Mouse (Mus musculus) yolk sac, embryonic 10.5 days (tissue): Measurements from ENCODE around the gene Rheb.
"Not testable (repeated sequence)": the region's sequence is repeated elsewhere in the genome, so short reads cannot be mapped to it uniquely, and the experiment has no call there.

Experiments
- DNase-seq: peaks from one replicate; pipeline ENCODE4 v3.0.0-alpha.2; 2017; ENCODE audit warnings: low spot score

The Rheb gene

DNA sequence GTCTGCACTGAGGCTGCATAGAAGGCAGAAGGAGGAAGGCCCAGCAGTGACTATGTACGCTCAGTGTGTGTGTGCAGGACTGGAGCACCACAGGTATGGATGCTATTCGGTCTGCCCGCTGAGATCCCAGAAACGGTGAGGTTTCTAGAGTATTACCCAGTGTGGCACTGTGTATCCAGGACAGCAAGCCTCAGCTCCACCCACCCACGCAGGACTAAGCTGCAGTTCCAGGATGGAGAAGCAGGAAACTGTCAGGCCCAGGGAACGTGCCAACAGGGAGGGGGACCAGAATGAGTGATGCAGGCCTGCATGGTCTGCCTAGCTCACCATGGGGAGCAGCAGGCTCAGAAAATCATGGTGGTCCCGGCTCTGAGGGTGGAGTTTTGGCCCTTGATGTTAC lies 49.5 kb downstream of the Rheb start:
- DNase-seq: no peak

DNA sequence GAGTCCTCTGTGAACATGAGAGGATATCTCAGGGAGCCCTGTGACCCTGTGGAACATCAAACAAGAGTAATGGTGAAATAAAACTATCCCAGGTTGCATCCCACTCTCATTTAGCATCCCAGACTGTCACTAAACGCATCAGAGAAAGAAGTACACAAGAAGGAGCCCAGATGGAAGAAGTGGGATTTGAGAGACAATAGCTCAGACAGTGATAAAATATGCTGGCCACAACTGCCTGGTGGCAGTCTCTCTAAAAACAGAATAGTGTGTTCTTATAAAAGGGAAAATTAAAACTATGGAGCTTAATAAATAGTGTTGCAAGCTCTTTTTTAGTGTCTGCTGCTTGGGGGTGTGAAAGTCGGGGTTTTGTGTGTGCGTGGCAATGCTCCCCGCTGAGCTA lies 59.5 kb downstream of the Rheb start:
- DNase-seq: no peak

DNA sequence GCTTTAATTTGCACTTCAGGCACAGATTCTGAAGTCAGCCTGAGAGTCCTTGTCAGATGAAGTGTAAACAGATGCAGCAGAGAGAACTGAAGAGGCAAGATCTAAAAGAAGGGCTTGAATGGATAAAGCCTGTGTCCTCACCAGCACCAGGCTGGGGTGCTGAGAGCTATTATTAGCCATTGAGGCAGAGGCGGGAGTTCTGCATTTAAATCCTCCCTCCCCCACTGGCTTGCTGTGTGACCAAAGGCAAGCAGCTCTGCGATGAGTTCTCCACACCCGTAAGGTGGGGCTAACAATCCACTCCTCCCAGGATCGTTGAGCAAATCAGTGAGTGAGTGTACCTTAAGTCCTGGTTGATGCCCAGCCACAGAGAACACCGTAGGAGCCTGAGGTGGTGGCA lies 61.4 kb downstream of the Rheb start:
- no peak for DNase-seq

DNA sequence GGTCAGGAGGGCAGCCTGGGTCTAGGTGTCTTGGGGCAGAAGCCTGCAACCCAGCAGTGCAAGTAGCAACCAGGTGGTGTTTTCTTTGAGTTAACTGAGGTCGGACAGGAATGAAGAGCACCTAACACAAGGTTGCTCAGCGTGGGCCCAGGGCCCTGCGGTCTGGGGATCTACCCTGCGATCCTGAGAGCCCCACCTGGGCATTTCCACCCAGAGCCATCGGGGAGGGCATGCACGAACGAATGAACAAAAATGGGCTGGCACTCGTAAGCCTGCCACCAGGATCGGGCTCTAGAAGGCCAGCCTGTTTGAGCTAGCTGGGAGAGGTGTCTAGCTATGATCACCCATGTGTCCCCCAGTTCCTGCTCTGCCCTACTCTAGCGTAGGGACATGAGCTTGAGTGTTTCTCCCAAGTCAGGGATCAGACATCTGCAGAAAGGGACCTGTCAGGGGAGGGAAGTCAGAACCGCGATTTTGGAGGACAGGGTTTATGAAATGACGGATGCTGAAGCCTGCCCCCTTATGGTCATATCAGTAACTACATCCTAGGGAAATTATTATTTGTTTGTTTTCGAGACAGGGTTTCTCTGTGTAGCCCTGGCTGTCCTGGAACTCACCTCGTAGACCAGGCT lies 62.4 kb downstream of the Rheb start:
- DNase-seq: no peak

DNA sequence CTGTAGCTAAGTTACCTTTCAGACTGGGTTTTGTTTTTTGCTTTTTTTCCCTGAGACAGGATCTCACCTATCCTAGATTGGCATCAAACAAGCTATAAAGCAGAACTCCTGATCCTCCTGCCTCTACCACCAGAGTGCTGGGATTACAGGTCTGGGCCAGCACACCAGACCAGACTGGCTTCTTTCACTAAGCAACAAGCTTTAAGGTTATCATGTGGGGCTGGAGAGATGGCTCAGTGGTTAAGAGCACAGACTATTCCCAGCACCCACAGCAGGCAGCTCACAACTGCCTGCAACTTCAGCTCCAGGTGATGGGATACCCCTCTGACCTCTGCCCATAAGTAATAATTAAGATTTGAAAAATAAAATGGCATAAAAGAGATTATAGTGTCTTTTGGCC lies 63.1 kb downstream of the Rheb start:
- no peak for DNase-seq

DNA sequence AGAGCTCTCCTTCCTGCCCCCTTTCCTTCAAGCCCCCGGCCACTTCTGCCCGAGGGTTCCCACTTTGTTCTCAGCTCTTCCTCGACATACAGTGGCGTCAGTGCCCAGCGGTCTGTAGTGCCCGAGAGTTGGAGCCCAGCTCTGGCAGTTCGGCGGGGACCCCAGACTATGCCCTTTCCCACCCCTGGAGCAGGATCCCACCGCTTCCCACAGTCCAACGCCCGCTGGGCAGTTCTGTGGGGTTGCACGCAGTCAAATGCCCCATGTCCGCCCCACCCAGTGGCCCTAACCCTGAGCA lies 63.6 kb downstream of the Rheb start:
- no peak for DNase-seq

DNA sequence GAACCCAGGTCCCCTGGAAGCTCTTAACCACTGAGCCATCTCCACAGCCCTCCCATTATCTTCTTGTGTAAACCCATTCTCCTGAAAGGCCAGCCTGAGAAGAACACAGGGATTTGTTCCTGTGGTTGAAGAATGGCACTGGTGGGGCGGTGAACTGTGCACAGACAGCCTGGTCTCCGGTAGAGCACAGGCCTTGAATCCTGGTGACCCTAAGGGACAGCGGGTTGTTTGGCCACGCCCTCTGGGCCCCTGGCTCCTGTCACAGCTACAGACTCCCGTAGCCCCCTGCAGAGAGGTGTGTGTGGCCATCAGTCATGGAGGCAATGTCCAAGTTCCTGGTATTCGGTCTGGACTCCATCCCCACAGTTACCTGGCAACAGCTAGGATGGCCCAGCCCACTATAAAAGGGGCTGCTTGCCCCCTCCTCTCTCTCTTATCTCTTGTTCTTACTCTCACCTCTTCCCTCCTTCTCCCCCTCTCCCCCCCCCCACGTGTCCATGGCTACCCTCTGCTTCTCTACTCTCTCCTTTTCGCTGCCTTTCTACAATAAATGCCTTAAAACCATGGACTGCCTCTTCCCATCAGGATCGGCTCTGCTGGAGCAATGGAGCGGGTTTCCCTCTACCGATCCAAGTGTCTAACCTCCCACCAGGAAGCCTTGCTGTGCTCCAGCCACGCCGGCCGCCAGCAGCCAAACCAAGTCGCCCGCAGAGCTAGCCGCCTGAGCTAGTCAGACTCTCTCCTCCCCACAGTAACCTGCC lies 64.2 kb downstream of the Rheb start:
- no peak for DNase-seq

DNA sequence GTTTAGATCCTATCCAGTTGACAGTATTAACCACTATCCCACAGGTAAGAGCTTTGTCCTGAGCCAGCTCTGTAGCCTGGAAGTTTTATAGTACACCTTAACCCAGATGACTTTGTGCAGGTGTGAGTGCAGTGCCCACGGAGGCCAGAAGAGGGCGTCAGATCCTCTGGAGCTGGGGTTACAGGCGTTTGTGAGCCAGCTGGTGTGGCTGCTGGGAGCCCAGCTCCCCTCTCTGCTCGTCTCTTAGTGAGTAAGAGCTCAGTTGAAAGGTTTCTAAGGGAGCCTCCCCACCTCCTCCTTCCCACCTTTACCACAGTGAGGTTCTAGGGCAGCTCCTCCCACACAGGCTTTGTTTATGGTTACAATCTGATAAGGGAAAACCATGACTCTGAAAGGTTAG lies 65.7 kb downstream of the Rheb start:
- DNase-seq: no peak

DNA sequence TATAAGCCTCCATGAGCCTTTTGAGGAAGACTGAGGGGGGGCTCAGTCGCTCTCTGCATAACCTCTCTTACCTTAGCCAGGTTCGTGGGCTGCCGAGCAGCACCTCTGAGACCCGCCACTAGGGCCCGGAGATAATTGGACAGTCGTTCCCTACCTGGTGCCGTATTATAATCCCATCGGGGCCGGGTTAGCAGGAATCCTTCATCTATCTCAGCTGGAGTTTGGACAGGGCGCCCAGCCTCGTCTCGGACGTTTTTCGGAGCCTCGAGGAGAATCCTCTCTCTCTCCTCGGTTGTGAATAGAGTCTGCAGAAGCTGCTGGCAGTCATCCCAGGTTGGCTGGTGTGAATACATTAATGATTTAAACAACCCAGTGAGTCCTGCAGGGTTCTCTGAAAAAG lies 67.9 kb downstream of the Rheb start:
- not testable (repeated sequence) for DNase-seq

DNA sequence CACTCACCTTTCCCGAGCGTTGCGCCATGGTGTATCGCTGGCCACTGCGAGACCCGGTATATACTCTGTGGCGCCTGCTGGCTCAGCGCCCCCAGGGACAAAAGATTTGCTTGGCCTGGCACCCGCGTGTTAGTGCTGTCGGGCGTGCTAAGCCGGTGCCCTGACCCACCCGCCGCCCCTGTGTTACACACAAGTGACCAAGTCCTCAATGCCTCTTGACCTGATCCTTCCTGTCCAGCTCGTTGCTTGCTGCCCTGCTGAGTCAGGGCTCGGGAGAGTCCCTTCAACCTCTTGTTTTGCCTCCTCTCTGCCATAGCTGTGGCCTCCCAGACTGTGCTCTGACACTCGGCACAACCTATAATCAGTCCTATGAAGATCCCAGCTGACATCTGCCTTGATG lies 84.6 kb downstream of the Rheb start, which contains the start of gene Crygn:
Crygn (minus strand) TSS at position 193 of the 400 bp plus-strand sequence.
- DNase-seq: no peak

DNA sequence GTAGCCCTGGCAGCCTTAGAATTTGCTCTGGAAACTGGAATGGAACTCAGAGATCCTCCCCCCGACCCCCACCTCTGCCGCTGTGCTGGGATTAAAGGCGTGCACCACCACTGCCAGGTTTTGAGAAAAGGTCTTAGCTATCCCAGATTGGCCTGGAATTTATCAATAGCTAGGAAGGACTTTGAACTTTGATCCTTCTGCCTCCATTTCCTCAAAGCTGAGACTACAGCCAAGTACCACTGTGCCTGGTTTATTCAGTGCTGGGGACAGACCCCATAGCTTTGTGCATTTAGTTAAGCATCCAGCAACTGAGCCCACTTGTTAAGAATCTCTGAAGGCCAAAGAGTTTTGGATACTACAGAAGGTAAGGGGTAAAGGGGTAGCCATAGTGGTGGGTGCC lies 85.5 kb downstream of the Rheb start:
- peak; percentile 55 for DNase-seq
